Mouse (Mus musculus): ENCODE measurements at regions not wholly inside any gene's neighbourhood (a gene's known extent, or its start where the extent isn't known, plus 50 kb on each side); places are given as distances from the start of the nearest gene placed in this dataset.

- Histone ChIP-seq H3K27ac (ENCODE audit: control insufficient read depth, low read depth, low read length) (no peak overlapping the region), H3K79me2 (ENCODE audit: control insufficient read depth, insufficient read depth, low read length, poor library complexity) (no peaks in the 10 kb centered on the region), H3K4me3 (ENCODE audit: control insufficient read depth in 1 of 2, insufficient read depth in 1 of 2, low read depth in 2 of 2, low read length in 2 of 2) (no peak overlapping the region), H3K36me3 (ENCODE audit: control insufficient read depth in 1 of 2, insufficient read depth in 2 of 2, low read length in 2 of 2) (no peaks in the 10 kb centered on the region), H3K9me3 (replicated peaks; ENCODE audit: insufficient read depth, low read length) (no peaks in the 10 kb centered on the region), H3K9ac (ENCODE audit: control insufficient read depth, low read depth, low read length, poor library complexity, severe bottlenecking) (no peak overlapping the region), H3K4me1 (ENCODE audit: control insufficient read depth in 1 of 2, insufficient read depth in 2 of 2, low read length in 2 of 2) (no peaks in the 10 kb centered on the region), H3K27me3 (ENCODE audit: control insufficient read depth in 1 of 2, insufficient read depth in 2 of 2, low read length in 2 of 2) (no peaks in the 10 kb centered on the region)
- TF ChIP-seq POLR2AphosphoS5 (IDR thresholded peaks at IDR 0.05; ENCODE audit: borderline replicate concordance, low read depth, low read length), result no peak
- TF ChIP-seq NELFE (IDR thresholded peaks at IDR 0.05; ENCODE audit: low read depth, low read length), result no peak
- no peak for TF ChIP-seq GATA1 (IDR thresholded peaks at IDR 0.05; ENCODE audit: low read depth, low read length)
- TF ChIP-seq MYC (IDR thresholded peaks at IDR 0.05; ENCODE audit: low read depth, low read length), result no peak
- TF ChIP-seq SMC3 (IDR thresholded peaks at IDR 0.05; ENCODE audit: low read depth, low read length), result no peak
- TF ChIP-seq TAL1 (IDR thresholded peaks at IDR 0.05; ENCODE audit: low read length), result no peak
- no peak for TF ChIP-seq SIN3A (IDR thresholded peaks at IDR 0.05; ENCODE audit: low read length)
- TF ChIP-seq USF2 (IDR thresholded peaks at IDR 0.05; ENCODE audit: borderline replicate concordance in 1 of 2, insufficient read depth in 1 of 2, low read depth in 1 of 2, low read length in 2 of 2), result no peak
- TF ChIP-seq USF1 (IDR thresholded peaks at IDR 0.05; ENCODE audit: low read depth, low read length), result no peak
- TF ChIP-seq MAFK (IDR thresholded peaks at IDR 0.05; ENCODE audit: borderline replicate concordance, low read depth, low read length), result no peak
- TF ChIP-seq CTCF (IDR thresholded peaks at IDR 0.05 in 2 of 3, conservative IDR thresholded peaks at IDR 0.05 in 1 of 3; ENCODE audit: control insufficient read depth in 1 of 3, insufficient read depth in 1 of 3, low read depth in 2 of 3, low read length in 3 of 3, poor library complexity in 1 of 3, severe bottlenecking in 1 of 3), result no peak
- TF ChIP-seq MXI1 (IDR thresholded peaks at IDR 0.05; ENCODE audit: low read depth, low read length), result no peak
- no peak for TF ChIP-seq EP300 (IDR thresholded peaks at IDR 0.05; ENCODE audit: low read depth in 1 of 2, low read length in 2 of 2)
- no peak for TF ChIP-seq MYB (IDR thresholded peaks at IDR 0.05; ENCODE audit: low read depth, low read length)
- no peak for TF ChIP-seq CHD1 (IDR thresholded peaks at IDR 0.05; ENCODE audit: low read depth, low read length)
- TF ChIP-seq MEF2A (IDR thresholded peaks at IDR 0.05; ENCODE audit: extremely low read depth, insufficient replicate concordance, low read depth, low read length, poor library complexity, severe bottlenecking), result no peak
- DNase-seq (ENCODE audit: low read depth, low spot score), result no peak
Measured at GRCm38 (mm10) chr8:112397438-112397837, 172.4 kb upstream of the Cntnap4 start.

DNA sequence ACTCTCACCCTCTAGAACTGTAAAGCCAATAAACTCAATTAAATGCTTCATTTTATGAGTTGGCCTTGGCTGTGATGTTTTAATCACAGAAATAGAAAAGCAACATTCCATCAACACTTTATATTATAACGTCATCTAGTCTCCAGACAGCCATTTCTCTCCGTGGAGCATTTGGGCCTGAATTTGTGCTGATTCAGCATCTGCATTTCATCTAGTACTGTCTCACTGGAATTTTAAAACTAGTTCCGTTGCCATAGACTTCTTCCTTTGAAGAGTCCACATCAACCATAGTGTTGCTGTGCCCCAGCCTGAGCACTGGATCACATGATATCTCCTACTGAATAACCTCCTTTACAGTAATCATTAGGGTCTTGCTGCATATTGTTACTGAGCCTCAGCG lies 179.7 kb upstream of the Cntnap4 start:
- Histone ChIP-seq H3K4me3 (ENCODE audit: control insufficient read depth in 1 of 2, insufficient read depth in 1 of 2, low read depth in 2 of 2, low read length in 2 of 2) (no peak overlapping the region), H3K9ac (ENCODE audit: control insufficient read depth, low read depth, low read length, poor library complexity, severe bottlenecking) (no peak overlapping the region), H3K27ac (ENCODE audit: control insufficient read depth, low read depth, low read length) (no peak overlapping the region), H3K27me3 (ENCODE audit: control insufficient read depth in 1 of 2, insufficient read depth in 2 of 2, low read length in 2 of 2) (no peaks in the 10 kb centered on the region), H3K4me1 (ENCODE audit: control insufficient read depth in 1 of 2, insufficient read depth in 2 of 2, low read length in 2 of 2) (no peaks in the 10 kb centered on the region), H3K79me2 (ENCODE audit: control insufficient read depth, insufficient read depth, low read length, poor library complexity) (no peaks in the 10 kb centered on the region), H3K36me3 (ENCODE audit: control insufficient read depth in 1 of 2, insufficient read depth in 2 of 2, low read length in 2 of 2) (no peaks in the 10 kb centered on the region), H3K9me3 (replicated peaks; ENCODE audit: insufficient read depth, low read length) (no peaks in the 10 kb centered on the region)
- no peak for DNase-seq (ENCODE audit: low read depth, low spot score)
- TF ChIP-seq GATA1 (IDR thresholded peaks at IDR 0.05; ENCODE audit: low read depth, low read length), result no peak
- no peak for TF ChIP-seq USF2 (IDR thresholded peaks at IDR 0.05; ENCODE audit: borderline replicate concordance in 1 of 2, insufficient read depth in 1 of 2, low read depth in 1 of 2, low read length in 2 of 2)
- TF ChIP-seq MYC (IDR thresholded peaks at IDR 0.05; ENCODE audit: low read depth, low read length), result no peak
- no peak for TF ChIP-seq RCOR1 (IDR thresholded peaks at IDR 0.05; ENCODE audit: low read depth, low read length)
- TF ChIP-seq UBTF (IDR thresholded peaks at IDR 0.05; ENCODE audit: borderline replicate concordance, insufficient read depth, low read depth, low read length), result no peak
- no peak for TF ChIP-seq E2F4 (IDR thresholded peaks at IDR 0.05; ENCODE audit: borderline replicate concordance, low read depth, low read length)
